Mouse (Mus musculus) kidney, adult 2 months (tissue): ENCODE measurements around the gene 4930402K13Rik.

Experiments used
- CTCF ChIP-seq: fragments of 200-500 bp; conservative IDR thresholded peaks from 2 replicates; pipeline ENCODE4 v1.5.1; 2011; ENCODE audit warnings: low read depth, mild to moderate bottlenecking, control low read depth, low read length, moderate library complexity, mixed read lengths; ENCODE audit not compliant: insufficient read depth, insufficient read length
- POLR2A ChIP-seq: fragments of 200-500 bp; IDR thresholded peaks from one replicate; pipeline ENCODE4 v1.6.1; 2011; ENCODE audit warnings: low read depth, low read length, control low read depth

DNA sequence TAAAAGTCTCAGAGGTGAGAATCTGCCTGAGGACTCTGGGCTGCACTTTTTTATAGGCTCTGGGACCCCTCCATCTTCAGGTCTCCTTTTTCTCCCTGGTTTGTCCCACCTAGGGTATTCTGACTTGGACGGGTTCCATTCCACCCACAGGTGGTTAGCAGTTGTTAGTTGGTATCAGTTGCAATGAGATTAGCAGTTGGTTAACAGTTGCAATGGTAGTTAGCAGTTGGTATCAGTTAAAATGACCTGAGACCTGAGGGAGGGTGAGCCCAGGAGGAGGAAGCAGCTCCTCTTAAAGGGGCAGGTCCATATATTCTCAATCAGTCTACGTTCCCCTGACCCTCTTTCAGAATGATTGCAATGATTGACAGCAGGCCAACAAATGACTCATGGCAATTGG is 6.0 kb downstream of the 4930402K13Rik start:
- no peak for TF ChIP-seq CTCF
- no peak for TF ChIP-seq POLR2A
